Mouse (Mus musculus) olfactory bulb, adult 2 months (tissue): Measurements from ENCODE around the gene Tedc1.

Source experiments
- CTCF ChIP-seq: fragments of 200-500 bp; IDR thresholded peaks from 2 replicates; pipeline ENCODE4 v1.5.1; 2012; ENCODE audit warnings: low read depth, mild to moderate bottlenecking, low read length, moderate library complexity; ENCODE audit not compliant: insufficient read depth
- POLR2A ChIP-seq: fragments of 200-500 bp; IDR thresholded peaks from 2 replicates; pipeline ENCODE4 v1.6.1; 2012; ENCODE audit warnings: mild to moderate bottlenecking, low read depth, low read length, moderate library complexity; ENCODE audit not compliant: insufficient read depth

- no peak for TF ChIP-seq CTCF
- TF ChIP-seq POLR2A, result no peak
Observed at GRCm38 (mm10) chr12:113163561-113164006, 7.4 kb downstream of the Tedc1 start.
